Mouse (Mus musculus): ENCODE measurements around the gene Xrra1.

GRCm38 (mm10) chr7:99853350-99853749, 5.6 kb upstream of the Xrra1 start:
- no peak for TF ChIP-seq POLR2A (IDR thresholded peaks at IDR 0.05; ENCODE audit: low read depth, low read length)
- no peak for TF ChIP-seq CTCF (IDR thresholded peaks at IDR 0.05; ENCODE audit: borderline replicate concordance, insufficient read depth, low read length)
